Mouse (Mus musculus): ENCODE results near the gene Klhl18.
A peak's percentile ranks its signal among the peaks of the same experiment; 100 is the strongest.
"Not testable (repeated sequence)": the region's sequence is repeated elsewhere in the genome, so short reads cannot be mapped to it uniquely, and the experiment has no call there.

Gene Klhl18

DNA sequence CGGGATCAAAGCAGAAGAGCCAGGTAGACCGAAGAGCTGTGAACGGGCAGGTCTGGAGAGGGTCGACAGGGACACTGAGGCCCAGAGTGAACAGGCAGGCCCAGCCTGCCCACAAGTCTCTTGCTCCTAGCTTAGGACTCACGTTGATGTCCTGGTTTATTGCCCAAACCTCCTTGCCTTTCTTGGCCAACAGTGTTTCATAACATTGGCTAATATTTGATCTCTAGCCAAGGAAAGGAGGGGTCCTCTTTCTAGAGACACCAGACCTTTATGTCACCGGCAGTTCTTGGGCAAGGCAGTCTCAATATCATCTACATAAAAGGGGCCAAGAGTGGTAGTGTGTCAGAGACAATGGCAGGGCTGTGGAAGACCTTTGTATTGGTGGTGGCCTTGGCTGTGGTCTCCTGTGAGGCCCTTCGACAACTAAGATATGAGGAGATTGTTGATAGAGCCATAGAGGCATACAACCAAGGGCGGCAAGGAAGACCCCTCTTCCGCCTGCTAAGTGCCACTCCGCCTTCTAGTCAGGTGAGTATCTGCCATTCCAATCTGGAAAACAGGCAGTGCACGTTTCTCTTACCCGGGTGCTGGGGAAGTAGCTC is 56.9 kb downstream of the Klhl18 start, which contains the start of gene Ngp:
TSS of gene Ngp (plus strand) at position 237 of the 602 bp plus-strand sequence.
- DNase-seq (ENCODE audit: low read depth, low spot score), result no peak

DNA sequence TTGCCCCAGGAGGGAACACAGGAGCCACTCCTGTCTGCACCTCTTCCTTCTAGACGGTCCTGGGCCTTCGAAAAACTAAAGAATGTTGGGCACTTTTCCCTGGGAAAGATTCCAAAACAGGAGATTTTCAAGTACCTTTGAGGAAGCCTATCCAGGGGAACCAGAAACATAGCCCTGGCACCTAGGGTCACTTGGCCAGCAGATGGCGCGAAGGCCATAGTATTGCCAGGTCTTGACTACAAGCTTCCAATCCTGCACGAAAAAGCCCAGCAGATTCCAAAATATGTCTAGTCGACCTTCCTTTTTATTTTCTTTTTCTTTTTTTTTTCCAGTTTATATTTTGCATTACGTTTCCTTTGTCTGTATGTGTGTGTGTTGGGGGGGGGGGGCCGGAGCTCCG is 62.7 kb downstream of the Klhl18 start:
- DNase-seq (ENCODE audit: low read depth, low spot score), result peak; percentile 41

DNA sequence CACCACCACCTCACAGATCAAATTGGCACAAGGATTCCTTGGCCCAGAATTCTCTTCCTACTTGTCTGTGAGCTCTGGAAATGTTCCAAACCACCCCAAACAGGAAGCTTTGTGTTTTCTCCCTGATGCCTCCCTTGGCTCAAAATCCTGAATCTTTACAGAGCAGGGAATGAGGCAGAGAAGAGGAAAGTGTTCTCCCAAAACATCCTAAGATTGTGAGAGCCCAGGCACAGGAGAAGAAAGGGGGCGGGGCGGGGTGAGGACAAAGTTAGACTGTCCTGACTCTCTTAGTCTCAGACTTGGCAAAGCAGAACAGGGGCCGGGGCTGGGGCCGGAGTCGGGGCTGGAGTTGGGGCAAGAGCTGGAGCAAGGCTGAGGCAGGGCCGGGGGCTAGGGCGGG is 63.6 kb downstream of the Klhl18 start:
- no peak for DNase-seq (ENCODE audit: low read depth, low spot score)

DNA sequence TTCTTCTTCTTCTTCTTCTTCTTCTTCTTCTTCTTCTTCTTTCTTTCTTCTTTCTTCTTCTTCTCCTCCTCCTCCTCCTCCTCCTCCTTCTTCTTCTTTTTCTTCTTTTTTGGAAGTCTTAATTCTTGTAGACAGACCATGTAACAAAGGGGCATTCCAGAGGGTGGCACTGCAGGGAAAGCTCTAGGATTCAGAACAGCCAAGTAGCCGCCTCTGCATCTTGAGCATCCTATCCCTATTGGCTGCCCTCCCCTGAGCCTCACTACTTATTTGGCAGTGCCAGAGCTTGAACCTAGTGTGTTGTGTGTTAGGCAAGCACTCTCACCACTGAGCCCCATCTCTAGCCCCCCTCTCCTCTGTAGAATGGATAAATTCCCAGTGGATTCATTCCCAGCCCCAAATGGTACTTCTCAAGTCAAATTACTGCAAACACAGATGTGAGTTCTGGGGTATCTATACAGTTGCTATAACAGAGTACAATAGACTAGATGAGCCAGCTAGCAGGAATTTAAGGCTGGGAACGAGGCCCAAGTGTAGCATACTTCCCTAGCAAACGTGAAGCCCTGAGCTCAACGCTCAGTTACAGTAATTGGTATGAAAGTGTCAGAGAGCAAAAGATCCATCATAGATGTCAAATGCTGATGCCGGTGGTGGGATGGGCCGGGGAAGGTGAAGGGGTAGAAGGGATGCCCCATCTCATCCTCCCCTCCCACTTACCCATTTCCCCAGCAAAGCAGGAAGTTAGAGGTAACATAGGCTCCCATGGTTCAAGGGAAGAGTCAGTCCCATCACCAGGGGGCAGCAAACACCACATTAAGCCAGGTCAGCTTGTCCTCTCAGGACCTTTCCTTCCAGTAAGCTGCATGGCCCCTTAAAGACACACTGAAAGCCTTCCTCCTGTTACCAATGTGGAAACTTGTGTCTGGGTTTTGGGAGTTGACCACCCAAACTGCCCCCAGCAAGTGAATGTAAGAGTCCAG is 65.3 kb downstream of the Klhl18 start:
- DNase-seq (ENCODE audit: low read depth, low spot score), result peak; percentile 82

DNA sequence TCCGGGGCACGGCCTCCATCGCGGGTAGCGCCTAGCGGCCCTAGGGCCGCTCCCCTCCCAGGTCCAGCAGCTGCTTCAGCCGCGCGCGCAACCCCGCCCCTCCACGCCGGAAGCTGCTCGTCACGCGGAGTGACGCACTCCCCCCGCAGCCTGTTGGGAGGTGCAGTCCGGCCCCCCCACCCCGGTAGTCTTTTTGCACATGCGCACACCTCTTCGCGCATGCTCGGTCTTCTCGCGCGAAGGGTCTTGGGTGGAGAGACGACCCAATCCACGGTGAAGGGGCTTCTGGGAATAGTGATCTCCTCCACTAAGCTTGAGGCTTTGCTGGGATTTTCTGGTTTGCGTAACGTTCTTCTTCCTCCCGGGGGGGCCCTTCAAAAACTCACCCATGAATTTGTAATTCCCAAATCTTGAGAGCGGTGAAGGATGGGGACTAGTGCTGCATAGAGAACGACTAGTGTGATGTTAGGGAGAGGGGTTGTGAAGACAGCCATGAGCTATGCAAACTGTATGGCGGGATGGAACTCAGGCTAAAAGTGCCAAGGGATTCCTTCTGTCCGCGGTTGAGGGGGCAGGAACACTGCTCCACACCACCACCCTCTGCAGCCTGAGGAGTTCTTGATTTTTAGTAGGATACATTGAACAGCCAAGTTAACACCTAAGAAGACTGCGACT is 68.3 kb downstream of the Klhl18 start, which contains the start of gene Ptpn23:
TSS of gene Ptpn23 (minus strand) at position 115 of the 675 bp plus-strand sequence.
- DNase-seq (ENCODE audit: low read depth, low spot score), result peak; percentile 98

DNA sequence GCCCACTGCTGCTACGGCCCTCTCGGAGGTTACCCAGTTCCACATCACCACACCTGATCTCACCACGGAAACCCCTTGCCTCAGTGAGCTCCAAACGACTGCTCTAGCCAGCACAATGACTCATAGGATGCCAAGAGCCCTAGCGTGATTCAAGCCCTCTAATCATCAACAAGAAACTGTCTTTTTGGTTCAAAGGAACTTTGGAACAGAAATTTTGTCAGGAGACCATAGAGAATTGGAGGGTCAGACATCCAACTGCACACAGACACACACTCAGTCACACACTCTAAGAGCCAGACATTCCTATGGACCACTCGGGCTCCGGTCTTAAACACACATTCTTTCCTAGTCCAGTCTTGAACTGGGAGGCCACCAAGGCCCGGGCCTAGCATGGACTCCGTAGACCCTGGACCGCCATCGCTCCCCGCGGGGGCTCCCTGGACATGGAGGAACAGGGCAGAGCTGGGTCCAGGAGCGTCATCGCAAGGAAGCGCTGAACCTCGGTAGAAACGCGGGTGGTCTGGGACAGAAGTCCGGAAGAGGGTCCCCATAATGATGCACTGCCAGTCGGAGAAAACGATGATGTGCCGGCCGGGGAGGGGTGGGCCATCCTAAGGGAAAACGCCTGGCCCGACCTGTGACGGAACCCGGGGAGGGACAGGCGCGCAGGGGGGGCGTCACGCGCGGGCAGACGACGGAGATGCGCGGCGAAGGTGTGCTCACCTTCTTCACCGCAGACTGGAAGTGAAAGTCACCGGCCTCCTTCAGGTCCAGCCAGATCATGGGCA is 69.0 kb downstream of the Klhl18 start:
- peak; percentile 13 for DNase-seq (ENCODE audit: low read depth, low spot score)

DNA sequence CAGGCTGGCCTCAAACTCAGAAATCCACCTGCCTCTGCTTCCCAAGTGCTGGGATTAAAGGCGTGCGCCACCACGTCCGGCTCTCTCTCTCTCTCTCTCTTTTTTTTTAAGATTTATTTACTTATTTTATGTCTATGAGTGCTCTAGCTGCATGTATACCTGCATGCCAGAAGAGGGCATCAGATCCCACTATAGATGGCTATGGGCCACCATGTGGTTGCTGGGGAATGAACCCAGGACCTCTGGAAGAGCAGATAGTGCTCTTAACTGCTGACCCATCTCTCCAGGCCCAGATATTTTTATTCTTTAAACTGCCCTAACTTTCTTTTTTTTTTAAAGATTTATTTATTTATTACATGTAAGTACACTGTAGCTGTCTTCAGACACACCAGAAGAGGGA is 73.3 kb downstream of the Klhl18 start:
- DNase-seq (ENCODE audit: low read depth, low spot score), result not testable (repeated sequence)

DNA sequence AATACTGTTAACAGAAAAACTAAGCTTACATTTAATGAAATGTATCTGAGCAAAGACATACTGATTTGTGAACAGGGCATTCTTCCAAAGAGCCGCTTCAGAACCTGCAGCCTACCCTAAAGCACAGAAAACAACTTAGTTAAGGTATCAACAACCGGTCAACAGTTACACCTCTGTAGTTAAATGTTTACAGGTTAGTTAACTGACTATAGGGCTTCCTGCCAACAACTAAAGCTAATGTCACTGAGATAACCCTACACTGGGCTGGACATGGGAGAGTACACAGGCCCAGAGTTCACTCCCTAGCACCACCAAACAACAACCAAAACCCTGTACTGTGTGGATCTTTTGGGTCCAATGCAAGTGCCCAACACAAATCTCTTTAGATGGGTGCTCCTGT is 73.8 kb downstream of the Klhl18 start:
- DNase-seq (ENCODE audit: low read depth, low spot score), result no peak

DNA sequence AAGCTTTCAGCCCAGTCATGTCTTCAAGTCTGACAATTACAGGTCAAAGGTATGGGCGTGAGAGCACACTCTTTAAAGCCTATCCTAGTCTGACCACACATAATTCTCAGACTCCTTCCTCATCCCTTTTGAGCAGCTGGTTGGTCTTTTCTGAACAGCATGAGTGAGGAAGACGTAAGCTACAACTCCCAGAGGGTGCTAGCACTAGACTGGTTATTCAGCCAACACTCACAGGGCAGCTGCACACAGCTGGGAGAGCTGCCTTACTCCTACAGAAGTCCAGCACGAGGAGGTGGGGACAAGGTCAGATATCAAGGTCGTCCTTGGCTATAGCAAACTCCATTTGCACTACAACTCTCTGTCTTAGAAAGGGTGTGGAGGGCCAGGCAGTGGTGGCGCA is 75.8 kb downstream of the Klhl18 start:
- DNase-seq (ENCODE audit: low read depth, low spot score), result no peak

DNA sequence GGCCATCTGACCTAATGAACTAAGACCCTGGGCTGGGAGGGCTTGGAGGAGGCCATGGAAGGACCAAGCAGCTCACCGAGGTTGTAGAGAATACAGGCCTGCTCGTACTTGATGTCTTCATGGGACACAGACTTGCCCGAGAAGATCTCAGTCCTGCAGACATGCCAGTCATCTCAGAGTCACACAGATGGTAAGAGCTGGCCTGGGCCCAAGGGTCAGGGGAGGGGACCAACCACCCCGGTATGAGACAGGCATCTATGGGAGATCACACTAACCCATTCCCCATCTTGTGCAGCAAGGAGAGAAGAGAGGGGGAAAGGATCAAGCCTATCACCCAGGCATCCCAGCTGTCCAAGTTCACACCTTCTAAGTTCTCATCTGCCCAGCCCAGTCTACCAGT is 83.2 kb downstream of the Klhl18 start:
- DNase-seq (ENCODE audit: low read depth, low spot score), result no peak

DNA sequence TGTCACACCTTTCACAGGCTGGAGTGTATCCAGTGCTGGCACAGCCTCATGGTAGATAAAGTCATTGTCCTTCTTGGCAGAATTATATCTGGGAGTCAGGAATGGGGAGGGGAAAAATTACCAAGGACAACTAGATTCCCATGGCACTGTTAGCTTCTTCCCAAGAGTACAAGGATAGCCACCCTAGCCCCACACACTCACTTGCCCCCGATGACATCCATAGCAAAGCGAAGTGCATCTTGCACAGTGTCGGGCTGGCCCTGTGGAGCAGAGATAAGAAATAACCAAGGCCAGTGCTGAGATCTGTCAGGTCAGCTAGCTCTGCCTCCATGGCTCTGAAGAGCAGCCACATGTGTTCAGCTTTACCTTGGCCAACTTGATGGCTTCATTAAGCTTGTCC is 85.7 kb downstream of the Klhl18 start:
- DNase-seq (ENCODE audit: low read depth, low spot score), result no peak

DNA sequence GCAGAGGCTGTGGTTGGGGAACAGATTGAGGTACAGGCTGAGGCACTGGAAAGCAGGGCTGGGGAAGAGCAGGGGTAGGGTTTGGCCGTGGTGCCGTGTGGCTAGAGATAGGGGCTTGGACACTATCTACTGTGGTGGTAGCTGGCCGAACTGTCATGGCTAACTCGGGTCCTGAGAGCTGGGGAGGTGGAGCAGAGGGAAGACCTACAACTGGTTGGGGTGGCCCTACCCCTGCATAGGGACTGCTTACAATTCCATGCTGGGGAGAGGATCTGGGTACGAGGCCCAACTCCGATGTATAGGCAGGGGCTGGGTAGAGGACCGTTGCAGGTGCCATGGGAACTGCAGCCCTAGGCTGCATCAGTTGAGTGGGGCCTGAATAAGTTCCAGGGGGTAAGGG is 88.5 kb downstream of the Klhl18 start:
- no peak for DNase-seq (ENCODE audit: low read depth, low spot score)

DNA sequence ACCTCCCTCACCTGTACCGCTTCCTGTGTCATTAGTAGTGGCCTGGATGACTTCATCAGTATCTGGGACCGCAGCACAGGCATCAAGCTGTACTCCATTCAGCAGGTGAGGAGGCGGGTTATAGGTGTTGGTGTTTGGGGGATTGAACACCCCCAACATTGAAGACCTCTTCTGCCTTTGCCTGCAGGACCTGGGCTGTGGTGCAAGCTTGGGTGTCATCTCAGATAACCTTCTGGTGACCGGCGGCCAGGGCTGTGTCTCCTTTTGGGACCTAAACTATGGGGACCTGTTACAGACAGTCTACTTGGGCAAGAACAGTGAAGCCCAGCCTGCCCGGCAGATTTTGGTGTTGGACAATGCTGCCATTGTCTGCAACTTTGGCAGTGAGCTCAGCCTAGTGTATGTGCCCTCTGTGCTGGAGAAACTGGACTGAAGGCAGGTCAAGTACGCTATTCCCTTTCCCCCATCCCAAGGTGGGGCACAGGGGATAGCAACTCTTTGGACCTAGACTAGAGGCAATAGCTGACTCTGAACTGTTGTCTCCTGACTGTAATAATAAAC is 92.0 kb downstream of the Klhl18 start:
- DNase-seq (ENCODE audit: low read depth, low spot score), result no peak

DNA sequence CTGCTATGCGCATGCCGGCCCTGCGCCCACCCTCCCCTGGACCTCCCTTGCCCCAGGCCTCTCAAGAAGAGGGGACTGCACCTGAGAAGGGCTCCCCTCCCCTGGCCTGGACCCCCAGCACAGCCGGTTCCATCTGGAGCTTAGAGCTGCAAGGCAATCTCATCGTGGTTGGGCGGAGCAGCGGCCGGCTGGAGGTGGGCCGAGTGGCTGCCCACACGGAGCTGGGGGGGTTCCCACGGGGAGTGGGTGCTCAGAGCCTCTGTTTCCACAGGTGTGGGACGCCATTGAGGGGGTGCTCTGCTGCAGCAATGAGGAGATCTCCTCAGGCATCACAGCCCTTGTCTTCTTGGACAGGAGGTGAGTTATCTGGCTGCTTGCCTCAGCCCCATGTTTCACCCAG is 95.2 kb downstream of the Klhl18 start:
- no peak for DNase-seq (ENCODE audit: low read depth, low spot score)

DNA sequence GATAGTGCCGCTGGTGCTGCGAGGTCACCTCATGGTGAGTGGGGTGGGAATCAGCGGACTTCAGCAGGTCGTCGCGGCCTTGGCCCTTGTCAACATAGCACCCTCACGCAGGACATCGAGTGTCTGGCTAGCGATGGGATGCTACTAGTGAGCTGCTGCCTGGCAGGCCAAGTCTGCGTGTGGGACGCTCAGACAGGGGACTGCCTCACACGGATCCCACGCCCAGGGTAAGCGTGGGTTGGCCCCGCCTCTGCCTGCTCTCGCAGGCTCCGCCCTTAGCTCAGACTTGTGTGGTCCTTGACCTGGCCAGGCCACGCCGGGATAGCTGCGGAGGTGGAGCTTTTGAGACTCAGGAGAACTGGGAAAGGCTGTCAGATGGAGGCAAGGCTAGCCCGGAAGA is 95.8 kb downstream of the Klhl18 start:
- DNase-seq (ENCODE audit: low read depth, low spot score), result no peak

DNA sequence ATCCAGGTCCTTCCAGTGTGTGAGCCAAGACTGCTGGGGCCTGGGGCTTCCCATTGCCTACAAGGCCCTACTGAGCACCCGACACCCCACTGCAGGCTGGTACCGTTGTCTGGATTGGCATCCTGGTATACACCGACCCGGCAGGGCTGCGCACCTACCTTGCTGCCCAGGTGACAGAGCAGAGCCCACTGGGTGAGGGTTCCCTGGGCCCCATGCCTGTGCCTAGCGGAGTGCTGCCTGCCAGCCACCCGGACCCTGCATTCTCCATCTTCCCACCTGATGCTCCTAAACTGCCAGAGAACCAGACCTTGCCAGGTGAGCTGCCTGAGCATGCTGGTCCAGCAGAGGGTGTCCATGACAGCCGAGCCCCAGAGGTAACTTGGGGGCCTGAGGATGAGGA is 97.1 kb downstream of the Klhl18 start:
- DNase-seq (ENCODE audit: low read depth, low spot score), result no peak

DNA sequence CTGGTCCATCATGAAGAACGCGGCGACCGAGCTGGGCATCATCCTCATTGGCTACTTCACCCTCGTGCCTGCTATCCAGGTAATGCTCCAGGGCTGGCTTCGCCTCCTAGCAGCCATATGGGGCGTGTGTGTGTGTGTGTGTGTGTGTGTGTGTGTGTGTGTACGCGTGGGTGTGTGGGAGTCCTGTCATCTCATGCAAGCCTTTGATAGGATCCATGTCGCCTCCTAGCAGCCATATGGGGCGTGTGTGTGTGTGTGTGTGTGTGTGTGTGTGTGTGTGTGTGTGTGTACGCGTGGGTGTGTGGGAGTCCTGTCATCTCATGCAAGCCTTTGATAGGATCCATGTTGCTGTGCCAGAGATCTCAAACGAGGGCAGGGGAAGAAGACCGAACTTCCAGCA is 98.8 kb downstream of the Klhl18 start:
- DNase-seq (ENCODE audit: low read depth, low spot score), result not testable (repeated sequence)
